Mouse (Mus musculus): Measurements from ENCODE around the gene Slc22a17.

The Slc22a17 gene

GRCm38 (mm10) chr14:54939434-54940175 is 26.7 kb upstream of the Slc22a17 start:
- peak; percentile 62 to 67 for DNase-seq (ENCODE audit: low spot score in 2 of 2)

GRCm38 (mm10) chr14:54938431-54939219 is 25.7 kb upstream of the Slc22a17 start:
- no peak for DNase-seq (ENCODE audit: low spot score in 2 of 2)

GRCm38 (mm10) chr14:54937361-54938182 is 24.6 kb upstream of the Slc22a17 start:
- no peak for DNase-seq (ENCODE audit: low spot score in 2 of 2)

GRCm38 (mm10) chr14:54936831-54937160 is 23.9 kb upstream of the Slc22a17 start:
- DNase-seq (ENCODE audit: low spot score in 2 of 2) = no peak

GRCm38 (mm10) chr14:54935904-54936830 is 23.2 kb upstream of the Slc22a17 start, which contains the start of gene Cmtm5:
Cmtm5 (plus strand) TSS chr14:54936261.
- DNase-seq (ENCODE audit: low spot score in 2 of 2) = no peak

DNA sequence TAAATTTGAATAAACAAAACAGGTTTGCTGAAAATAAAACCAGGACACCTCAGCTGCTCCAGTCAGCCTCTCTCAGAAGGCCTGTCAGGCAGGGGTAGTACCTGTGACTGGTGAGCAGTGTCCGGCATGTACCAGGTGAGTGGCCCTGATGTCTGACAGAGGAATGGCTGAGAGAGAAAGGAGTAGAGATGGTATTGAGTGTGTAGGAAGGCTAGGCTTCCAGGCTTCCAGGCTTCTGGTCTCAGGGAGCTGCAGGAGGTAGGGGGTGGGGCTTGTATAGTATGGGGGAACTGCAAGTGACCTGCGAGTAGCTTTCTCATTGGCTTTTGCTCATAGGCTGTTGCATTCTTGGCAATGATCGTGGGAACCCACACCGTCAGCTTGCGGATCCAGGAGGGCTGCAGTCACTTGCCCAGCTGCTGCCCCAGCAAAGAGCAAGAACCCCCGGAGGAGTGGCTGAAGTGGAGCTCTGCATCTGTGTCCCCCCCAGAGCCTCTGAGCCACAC is 19.8 kb upstream of the Slc22a17 start, which contains the start of gene Il25:
Gene Il25, plus strand, starts transcription at position 51 of the 506 bp plus-strand sequence.
- DNase-seq (ENCODE audit: low spot score in 2 of 2) = no peak

DNA sequence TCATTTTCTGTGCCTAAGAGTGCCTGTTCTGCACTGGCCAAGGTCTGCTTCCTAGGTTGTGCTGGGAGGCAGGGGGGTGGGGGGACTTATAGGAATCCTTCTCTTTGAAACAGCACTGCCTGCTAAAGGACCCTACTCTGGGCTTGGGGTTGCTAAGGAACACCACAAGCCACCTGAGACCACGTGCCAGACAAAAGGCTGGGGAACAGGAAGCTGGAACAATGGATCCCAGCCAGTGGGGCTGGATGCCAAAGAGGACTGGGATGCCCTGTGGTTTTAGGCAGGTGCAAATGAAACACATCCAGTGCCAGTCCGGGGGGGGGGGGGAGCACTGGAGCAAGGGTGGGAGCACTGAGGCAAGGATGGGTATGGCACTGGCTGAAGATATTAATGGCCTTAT is 17.5 kb upstream of the Slc22a17 start:
- no peak for DNase-seq (ENCODE audit: low spot score in 2 of 2)

DNA sequence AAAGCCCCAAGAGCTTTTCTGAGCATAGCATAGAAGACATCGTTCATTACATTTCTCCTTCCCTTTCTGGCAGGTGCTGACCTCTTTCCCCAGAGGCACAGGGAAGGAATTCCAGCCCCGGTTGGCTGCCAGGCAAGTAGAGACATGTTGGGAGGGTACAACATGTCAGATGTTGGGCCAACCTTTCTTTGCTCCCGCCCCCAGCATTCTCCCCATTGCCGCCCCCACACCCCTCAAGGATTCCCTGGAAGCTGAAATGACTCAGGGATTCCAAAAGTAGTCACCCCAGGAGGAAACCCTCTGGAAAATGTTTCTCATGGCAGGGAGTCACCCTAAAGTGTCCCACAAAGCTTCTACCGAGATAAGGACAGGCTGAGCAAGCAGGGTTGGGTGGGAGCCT is 16.9 kb upstream of the Slc22a17 start:
- DNase-seq (ENCODE audit: low spot score in 2 of 2) = no peak

GRCm38 (mm10) chr14:54927296-54927695 is 14.4 kb upstream of the Slc22a17 start:
- DNase-seq (ENCODE audit: low spot score in 2 of 2) = no peak

DNA sequence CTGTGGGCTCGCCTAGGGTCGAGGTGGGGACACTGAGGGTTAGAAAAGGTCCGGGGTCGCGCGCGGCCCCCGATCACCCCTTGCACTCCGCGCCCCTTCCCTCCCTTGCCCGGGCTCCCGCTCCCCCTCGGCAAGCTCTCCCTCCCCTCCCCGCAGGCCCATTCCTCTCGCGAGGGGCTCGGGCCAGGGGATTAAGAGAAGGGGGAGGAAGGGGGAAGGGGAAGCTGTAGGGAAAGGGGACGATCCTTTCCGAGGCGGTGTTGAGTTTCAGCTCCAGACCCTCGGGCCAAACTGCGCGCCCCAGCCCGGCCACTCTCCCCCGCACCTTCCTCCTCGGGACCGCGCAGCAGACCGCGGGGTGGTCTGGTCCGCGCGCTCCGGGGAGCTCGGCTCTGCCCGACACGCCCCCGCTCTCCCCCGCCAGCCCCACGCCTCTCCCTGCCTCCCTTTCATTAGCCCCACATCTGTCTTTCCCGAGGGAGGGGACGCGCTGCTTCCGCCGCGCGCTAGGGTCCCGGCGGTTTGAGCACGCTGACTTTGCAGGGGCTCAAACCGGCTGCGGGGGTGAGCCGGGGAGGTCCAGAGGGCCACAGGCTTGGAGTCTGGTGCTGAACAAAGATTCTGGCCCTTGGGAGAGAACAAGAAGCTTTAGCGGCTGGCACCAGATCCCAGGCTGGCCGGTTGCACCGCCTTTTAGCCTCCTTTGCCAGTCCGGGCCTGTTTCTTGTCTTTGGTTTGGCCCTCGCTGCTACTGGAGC is 13.6 kb upstream of the Slc22a17 start:
- peak; percentile 84 for DNase-seq (ENCODE audit: low spot score in 2 of 2)

DNA sequence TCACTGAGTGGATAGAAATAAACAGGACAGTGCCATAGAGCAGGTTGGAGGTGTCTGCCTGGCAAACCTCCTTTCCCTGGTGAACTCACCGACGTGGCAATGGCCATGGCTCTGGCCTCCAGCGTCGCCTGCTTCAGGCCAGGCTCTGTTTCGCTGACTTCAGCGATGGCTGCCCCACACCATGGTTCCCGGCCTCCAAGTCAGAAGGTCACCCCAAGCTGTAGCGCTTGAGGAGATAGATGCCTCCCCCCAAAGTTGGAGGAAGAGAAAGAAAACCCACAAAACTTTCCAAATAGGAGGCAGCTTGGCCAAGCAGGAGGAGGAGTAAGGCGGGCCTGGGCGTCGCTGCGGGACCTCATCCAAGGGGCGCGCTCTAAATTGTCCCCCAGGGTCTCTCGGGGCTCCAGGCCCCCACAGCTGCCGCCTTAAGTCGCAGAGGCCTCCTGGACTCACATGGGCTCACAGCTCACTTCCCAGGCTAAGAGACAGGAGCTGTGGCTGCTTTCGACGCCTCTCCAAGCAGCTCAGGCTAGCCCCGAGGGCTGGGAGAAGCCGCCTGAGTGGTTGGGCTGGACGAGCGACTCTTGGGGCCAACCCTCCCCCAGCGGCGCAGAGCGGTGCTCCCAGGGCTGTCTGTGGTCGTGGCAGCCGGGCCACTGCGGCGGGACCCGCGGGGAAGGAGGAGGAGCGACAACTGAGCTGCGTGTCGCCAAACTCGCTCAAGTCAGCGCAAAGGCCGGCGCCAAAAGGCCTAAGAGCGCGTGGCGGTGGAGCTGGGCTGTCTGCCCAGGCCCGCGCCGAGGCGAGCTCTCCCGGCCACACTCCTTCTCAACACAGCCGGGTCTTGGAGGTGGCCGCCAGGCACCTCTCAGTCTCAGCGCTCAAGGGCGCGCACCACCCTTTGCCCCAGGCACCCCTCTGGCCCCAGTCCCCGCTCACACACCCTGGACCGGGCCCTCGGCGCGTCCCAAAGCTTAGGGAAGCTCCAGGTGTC is 12.7 kb upstream of the Slc22a17 start, which contains the start of gene Efs:
Gene Efs, minus strand, starts transcription at position 778 of the 994 bp plus-strand sequence.
- peak; percentile 79 to 81 for DNase-seq (ENCODE audit: low spot score in 2 of 2)

DNA sequence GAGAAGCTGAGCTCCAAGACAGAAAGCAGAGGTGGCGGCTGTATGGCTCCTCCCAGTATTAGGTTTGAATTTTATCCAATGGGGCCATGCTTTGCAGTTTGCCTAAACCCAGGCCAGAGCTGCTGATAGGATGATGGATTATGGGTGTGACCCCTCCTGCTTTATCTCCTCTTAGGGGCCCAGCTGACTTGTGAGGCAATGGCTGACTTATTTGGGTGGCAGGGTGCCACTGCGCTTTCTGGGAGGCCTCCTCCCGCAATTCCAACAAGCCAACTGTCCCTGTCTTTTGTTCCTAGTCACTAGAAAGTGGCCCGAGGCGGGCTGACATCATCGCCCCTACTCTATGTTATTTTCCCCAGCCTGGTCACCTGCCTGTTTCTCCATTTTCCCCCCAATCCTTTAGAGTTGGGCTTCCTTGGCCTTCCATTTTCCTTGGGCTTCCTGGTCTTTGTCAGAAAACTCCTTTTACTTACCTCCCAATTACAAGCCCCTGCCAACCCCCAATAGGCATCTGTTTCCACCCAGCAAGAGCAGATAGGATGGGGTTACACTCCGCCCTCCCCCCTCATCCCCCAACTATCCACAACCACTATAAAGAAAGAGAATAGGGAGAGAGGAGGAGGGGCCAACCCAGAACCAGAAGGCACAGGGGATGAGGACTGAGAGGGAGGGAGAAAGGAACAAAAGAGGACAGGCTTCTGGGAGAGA is 11.9 kb upstream of the Slc22a17 start:
- DNase-seq (ENCODE audit: low spot score in 2 of 2) = peak; percentile 72 to 79

DNA sequence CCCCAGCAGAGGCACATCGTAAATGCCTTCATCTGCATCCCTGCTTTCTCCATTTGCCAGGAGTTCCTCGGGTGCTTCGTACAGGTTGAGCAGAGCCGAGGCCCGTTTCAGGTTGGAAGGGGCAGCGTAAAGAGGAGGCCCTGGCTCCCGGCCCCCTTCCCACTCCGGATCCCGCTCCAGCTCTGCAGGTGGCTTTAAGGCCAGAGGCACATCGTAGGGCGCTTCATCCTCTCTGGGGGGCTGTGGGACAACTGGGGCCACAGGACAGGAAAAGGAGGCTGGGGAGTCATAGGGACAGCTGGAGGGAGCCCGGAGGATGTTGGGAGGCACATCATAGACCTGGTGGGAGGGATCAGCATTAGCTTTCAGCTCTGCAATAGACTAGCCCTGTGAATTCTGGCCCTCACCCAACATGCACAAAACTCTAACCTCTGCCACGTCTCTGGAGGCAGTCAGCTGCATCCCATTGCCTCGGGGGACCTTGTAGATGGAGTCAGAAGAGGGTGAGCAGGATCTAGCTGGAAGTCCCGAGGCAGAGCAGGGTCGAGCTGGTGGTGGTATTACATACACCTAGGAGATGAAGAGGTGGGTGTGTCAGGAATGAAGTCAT is 7.2 kb upstream of the Slc22a17 start:
- no peak for DNase-seq (ENCODE audit: low spot score in 2 of 2)

DNA sequence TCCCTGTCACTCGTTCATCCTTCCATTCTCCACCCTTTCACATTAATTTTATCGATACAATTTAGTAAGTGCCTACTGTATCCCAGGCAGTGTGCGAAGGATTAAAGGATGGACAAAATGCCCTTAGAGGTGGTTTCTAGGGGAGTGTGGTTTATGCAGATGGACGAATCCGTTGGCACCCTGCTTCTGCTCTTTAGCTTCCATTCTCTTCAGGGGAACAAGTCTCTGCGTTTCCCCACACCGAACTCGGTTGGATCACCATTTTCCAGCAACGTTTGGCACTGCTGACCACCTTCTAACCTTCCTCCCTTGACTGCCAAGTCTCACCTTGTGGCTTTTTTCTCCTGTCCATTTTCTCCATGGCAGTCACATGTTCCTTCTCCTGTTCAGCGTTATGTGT is 411 bp upstream of the Slc22a17 start:
- DNase-seq (ENCODE audit: low spot score in 2 of 2) = no peak

DNA sequence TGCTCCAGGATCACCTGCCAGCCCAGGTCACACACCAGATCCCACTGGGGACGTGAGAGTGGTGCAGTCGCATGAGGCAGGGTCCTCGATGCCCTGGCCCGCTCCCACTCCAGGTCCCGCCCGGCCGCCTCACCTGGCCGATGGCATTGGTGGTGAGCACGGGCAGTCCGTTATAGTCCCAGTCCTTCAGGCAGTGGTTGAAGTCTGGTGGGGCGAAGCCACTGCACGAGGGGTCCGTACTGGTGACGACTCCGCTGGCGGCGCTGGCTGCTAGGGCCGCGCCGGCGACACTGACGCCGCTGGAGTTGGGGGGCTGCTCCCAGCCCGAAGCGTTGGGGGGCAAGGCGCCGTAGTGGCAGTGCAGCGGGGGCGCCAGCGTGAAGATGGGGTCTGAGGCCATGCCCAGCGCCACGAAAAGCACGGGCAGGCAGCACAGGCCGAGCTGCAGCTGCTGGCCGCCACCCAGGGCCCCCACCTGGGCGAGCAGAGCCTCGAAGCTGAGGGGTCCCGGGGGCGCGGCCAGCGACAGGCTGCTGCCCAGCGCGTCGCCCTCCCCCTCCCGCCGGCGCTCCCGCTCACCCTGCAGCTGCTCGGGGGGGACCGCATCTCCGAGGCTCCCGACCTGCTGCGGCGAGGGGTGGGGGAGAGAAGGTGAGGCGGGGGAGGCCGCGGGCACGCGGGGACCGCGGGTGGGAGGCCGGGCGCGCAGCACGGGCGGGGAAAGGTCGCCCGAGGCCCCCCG is 652 bp downstream of the Slc22a17 start:
- no peak for DNase-seq (ENCODE audit: low spot score in 2 of 2)

DNA sequence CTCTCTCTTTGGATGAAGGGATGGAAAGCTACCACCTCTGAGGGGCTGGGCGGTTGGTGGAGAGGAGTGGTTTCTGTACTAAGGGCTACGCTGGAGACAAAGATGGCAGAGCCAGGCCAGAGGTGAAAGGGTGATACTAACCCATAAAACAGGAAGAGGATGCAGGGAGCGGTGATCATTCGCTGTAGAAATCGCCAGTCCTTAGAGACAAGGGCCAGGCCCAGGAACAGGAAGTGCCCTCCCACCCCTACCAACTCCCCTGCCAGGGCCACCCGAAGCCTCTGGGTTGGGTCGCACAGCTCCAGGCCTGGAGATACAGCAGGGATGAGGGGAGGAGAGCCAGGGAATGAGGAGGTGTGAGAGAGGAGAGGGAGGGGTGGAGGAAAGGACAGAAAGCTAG is 4.2 kb downstream of the Slc22a17 start:
- DNase-seq (ENCODE audit: low spot score in 2 of 2) = no peak

DNA sequence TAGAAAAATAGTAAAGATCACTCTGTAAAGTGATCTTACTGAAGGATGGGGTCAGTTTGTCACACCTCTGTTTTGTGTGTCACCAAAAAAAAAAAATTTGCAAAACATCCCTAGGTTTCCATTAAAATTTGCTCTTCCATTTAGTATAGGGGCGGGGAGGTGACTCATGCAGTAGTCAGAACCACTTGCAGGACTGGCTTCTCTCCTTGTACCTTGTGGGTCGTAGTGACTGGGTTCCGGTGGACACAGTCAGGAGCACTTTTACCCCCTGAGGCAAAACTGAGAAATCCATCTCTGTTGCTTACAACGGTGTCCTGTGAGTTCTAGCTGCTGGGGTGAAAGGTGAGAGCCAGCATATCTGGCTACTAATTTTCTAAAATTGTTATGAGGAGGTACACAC is 9.3 kb downstream of the Slc22a17 start:
- DNase-seq (ENCODE audit: low spot score in 2 of 2) = no peak
